Mouse (Mus musculus) stomach, postnatal 0 days (tissue): ENCODE measurements around the gene Ms4a3. TPM values are rescaled to one million over a fixed set of nuclear protein-coding genes. Genes with fewer than 3 reads are reported as not detected.

Source experiments
- ATAC-seq: fragments of 200-750 bp; cut with Nextera tagmentation; 2 replicates; pipeline ENCODE4 v1.8.0; 2017; ENCODE audit not compliant: low FRiP score, low TSS enrichment
- DNase-seq: peaks from one replicate; pipeline ENCODE4 v3.0.0-alpha.2; 2016; ENCODE audit warnings: low spot score
- H3K27ac ChIP-seq: fragments of 300-500 bp; sonication (generic); replicated peaks from 2 replicates; pipeline ENCODE4 v1.5.1; 2014; ENCODE audit warnings: mild to moderate bottlenecking, control low read depth
- H3K27me3 ChIP-seq: fragments of 300-500 bp; sonication (generic); 2 replicates; pipeline ENCODE4 v1.6.1; 2014; ENCODE audit warnings: low read length; ENCODE audit not compliant: control insufficient read depth, insufficient read depth
- H3K36me3 ChIP-seq: fragments of 300-500 bp; sonication (generic); 2 replicates; pipeline ENCODE4 v1.6.1; 2014; ENCODE audit warnings: low read length, mixed read lengths; ENCODE audit not compliant: control insufficient read depth, insufficient read depth
- H3K4me1 ChIP-seq: fragments of 300-500 bp; sonication (generic); replicated peaks from 2 replicates; pipeline ENCODE4 v1.6.1; 2014; ENCODE audit warnings: antibody characterized with exemption; ENCODE audit not compliant: control insufficient read depth, insufficient read depth
- H3K4me2 ChIP-seq: fragments of 300-500 bp; sonication (generic); replicated peaks from 2 replicates; pipeline ENCODE4 v1.6.1; 2014; ENCODE audit warnings: low read depth, mild to moderate bottlenecking, control low read depth, moderate library complexity
- H3K4me3 ChIP-seq: fragments of 300-500 bp; sonication (generic); 2 replicates; pipeline ENCODE4 v1.5.1; 2014; ENCODE audit warnings: low read depth, low read length, control low read depth
- H3K9ac ChIP-seq: fragments of 300-500 bp; sonication (generic); 2 replicates; pipeline ENCODE4 v1.6.1; 2014; ENCODE audit warnings: mild to moderate bottlenecking, low read length, control low read depth, mixed read lengths
- H3K9me3 ChIP-seq: fragments of 300-500 bp; sonication (generic); 2 replicates; pipeline ENCODE4 v1.6.1; 2016; ENCODE audit warnings: low read length; ENCODE audit not compliant: control insufficient read depth
- CTCF ChIP-seq: IDR thresholded peaks from 2 replicates; pipeline ENCODE4 v1.5.1; 2016; ENCODE audit warnings: antibody characterized with exemption, low read depth, mild to moderate bottlenecking, moderate library complexity
- EP300 ChIP-seq: optimal IDR thresholded peaks from 2 replicates; pipeline ENCODE3; 2016; ENCODE audit warnings: antibody characterized with exemption
- WGBS: fragments of 180-500 bp; shearing (Covaris S2); extraction: QIAGEN DNeasy Blood & Tissue Kit; methylation state at CpG from one replicate; pipeline ENCODE4 v1.1.7; 2014; 5-methylcytosine and 5-hydroxymethylcytosine counted together
- polyA plus RNA-seq: library from polyadenylated mRNA; unstranded; fragments of >200 nt; fragmentation: Nextera tagmentation; extraction: Ambion mirVana; gene quantifications from 2 replicates; pipeline ENCODE4 v1.2.1, GENCODE M21; 2015

Ms4a3 gene
- polyA plus RNA-seq, 1 experiment from 2014 or later, result 0.10 TPM

DNA sequence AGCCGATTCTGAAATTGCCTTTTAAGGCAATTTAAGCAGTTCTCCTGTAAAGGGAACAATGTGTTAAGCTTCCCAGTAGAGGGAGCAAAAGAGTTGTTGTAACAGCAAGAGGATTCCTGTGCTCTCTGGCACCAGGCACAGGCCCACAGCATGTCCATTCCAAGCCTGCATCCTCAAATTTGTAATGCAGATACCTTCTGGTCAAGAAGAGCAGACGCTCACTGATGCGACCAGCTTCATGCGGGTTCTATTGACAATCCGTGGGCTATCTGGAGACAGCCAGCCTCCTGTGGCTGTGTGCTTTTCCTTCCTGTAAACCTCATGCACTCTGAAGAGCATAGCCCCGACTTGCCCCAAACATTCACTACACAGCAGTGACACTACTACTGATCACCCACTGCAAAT lies 29.1 kb downstream of the Ms4a3 start:
- Histone ChIP-seq H3K27ac (peak overlapping the region; percentile 53; the same call in 1 of the 2 replicates), H3K4me3 (no peak overlapping the region), H3K9me3 (no peaks in the 10 kb centered on the region), H3K4me1 (no peaks in the 10 kb centered on the region), H3K36me3 (no peaks in the 10 kb centered on the region), H3K4me2 (no peak overlapping the region), H3K9ac (no peak overlapping the region), H3K27me3 (no peaks in the 10 kb centered on the region)
- DNase-seq, result peak; percentile 25
- peak; percentile 69; the same call in 1 of the 2 replicates for ATAC-seq
- TF ChIP-seq EP300, result no peak
- peak; percentile 85 for TF ChIP-seq CTCF
- 11% methylated on average over 6 of the region's 6 CpGs for WGBS

DNA sequence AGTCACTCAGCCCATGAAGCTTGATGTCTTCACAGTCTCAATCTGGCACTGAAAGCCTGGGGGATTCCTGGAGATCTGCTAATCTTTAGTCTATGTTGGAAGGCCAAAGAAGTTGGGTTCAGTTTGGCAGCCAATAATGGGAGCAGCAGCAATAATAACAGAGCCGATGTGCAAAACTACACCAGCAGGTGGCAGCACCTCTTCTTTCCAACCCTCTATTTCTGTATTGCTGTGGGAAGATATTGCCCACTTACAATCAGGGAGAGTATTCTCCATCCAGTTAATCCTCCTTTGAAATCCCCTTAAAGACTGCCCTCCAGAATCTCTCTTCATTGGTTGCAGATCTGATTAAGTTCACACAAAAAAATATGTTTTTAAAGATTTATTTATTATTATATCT lies 32.5 kb downstream of the Ms4a3 start:
- no peak overlapping the region for H3K27ac ChIP-seq
- no peak overlapping the region for H3K9ac ChIP-seq
- peak; percentile 84 for TF ChIP-seq CTCF
- TF ChIP-seq EP300, result no peak
- no peaks in the 10 kb centered on the region for H3K36me3 ChIP-seq
- no peaks in the 10 kb centered on the region for H3K27me3 ChIP-seq
- WGBS, result 15% methylated on average over 1 of the region's 1 CpGs
- H3K9me3 ChIP-seq, result no peaks in the 10 kb centered on the region
- ATAC-seq (no peak; the same call in 1 of the 2 replicates), DNase-seq (peak; percentile 74)
- H3K4me3 ChIP-seq, result no peak overlapping the region
- no peaks in the 10 kb centered on the region for H3K4me1 ChIP-seq
- H3K4me2 ChIP-seq, result no peak overlapping the region

DNA sequence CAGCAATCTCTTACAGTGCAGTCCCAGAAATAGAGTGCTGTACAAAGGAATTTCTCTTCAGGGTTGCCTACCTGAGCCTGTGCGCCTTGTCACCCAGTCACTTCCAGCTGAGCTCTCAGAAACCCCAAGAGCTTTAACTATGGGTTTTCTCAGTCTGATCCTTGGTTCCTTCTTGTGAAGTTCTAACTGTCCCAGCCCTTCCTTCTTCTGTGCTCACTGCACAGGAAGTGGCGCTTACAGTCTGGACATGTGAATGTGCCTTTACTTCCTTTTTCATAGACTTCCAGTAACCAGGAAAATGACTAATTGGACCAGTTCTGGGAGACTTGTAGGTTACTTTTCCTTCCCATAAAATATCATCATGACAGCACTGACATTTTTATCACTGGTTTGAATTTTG lies 36.0 kb downstream of the Ms4a3 start, which contains the start of gene Ms4a6d:
TSS of gene Ms4a6d (minus strand) at position 247 of the 400 bp plus-strand sequence.
- DNase-seq, result no peak

DNA sequence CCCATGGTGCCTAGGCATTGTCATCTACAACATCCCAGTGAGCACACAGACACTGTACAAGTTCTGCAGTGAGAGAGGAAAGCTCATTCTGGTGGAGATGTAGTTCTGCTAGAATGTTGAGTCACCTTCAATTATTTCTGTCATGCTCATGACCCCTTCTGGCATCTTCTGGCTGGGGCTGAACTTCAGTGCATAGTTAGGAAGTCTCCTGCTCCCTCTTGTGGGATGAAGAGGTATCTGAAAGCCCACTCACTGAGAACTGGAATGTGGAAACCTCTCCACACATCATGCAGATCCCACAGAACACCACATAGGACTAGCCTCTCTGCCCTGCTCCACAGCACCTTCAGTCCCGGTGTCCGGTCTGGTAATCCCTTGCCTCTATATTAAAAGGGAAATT lies 38.6 kb downstream of the Ms4a3 start:
- peak; percentile 21 for DNase-seq
- WGBS, result 73% methylated on average over 2 of the region's 2 CpGs

More for the DNA sequence above, 36.0 kb downstream of the Ms4a3 start, which contains the start of gene Ms4a6d:
- TF ChIP-seq EP300, result no peak
- no peak for TF ChIP-seq CTCF
- H3K27ac ChIP-seq, result no peak within 1 kb of the TSS
- no peaks in the 10 kb centered on the region for H3K4me1 ChIP-seq
- H3K4me3 ChIP-seq, result no peak within 1 kb of the TSS
- H3K9me3 ChIP-seq, result no peaks in the 10 kb centered on the region
- no peaks in the 10 kb centered on the region for H3K27me3 ChIP-seq
- no peak for ATAC-seq
- H3K9ac ChIP-seq, result no peak within 1 kb of the TSS
- 89% methylated on average over 2 of the region's 2 CpGs for WGBS
- H3K36me3 ChIP-seq, result no peaks in the 10 kb centered on the region
- H3K4me2 ChIP-seq, result no peak within 1 kb of the TSS

DNA sequence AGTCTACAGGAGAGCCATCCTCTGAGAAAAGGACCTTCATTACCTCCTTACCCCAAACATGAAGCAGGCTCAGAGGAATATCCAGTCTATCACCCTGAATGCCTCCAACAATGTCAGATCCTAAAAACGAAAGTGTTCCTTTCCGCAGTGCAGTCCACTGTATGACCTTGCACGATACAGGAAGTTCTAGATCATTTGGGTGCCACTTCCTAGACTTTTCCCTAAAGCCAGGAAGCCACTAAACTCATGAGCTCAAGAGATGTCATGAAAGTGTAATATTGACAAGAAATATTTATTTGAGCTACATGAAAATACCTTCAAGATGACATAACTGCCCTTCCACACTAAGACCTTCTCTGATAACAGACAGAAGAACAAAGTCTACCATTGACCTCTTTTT lies 39.3 kb downstream of the Ms4a3 start:
- DNase-seq (no peak), ATAC-seq (no peak)
- Histone ChIP-seq H3K9me3 (no peaks in the 10 kb centered on the region), H3K4me3 (no peak overlapping the region), H3K36me3 (no peaks in the 10 kb centered on the region), H3K4me2 (no peak overlapping the region), H3K27ac (no peak overlapping the region), H3K4me1 (no peaks in the 10 kb centered on the region), H3K27me3 (no peaks in the 10 kb centered on the region), H3K9ac (no peak overlapping the region)
- WGBS, result 88% methylated on average over 3 of the region's 3 CpGs
- TF ChIP-seq EP300, result no peak
- no peak for TF ChIP-seq CTCF

More for the DNA sequence above, 38.6 kb downstream of the Ms4a3 start:
- Histone ChIP-seq H3K4me1 (no peaks in the 10 kb centered on the region), H3K4me3 (no peak overlapping the region), H3K27me3 (no peaks in the 10 kb centered on the region), H3K4me2 (no peak overlapping the region), H3K9me3 (no peaks in the 10 kb centered on the region), H3K9ac (no peak overlapping the region), H3K36me3 (no peaks in the 10 kb centered on the region), H3K27ac (no peak overlapping the region)
- no peak for ATAC-seq
- TF ChIP-seq EP300 (no peak), CTCF (peak; percentile 88)

DNA sequence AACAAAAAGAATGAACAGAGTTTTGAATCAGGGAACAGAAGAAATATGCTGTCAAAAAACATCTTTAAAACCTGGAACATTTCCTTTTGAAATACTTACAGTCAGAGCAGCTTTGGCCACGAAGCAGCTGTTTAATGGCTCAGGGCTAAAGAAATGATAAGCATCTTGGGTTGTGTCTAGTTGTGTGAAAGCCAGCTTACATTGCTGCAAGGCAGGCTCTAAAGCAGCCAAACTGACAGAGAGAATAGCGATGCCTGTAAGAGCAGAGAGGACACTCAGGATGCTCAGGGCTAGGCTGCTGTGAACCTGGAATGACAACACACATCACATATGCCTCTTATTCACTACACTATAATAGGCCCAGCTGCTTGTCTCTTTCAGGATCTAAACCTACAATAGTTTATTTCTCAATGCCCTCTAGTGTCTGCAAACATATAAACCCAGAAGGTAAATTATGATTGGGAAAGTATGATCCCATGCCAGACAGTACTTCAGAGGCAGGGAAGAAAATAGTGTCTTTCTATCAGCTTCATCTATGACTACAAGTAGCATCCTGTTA lies 50.7 kb downstream of the Ms4a3 start:
- H3K4me2 ChIP-seq, result no peak overlapping the region
- WGBS, result 52% methylated on average over 2 of the region's 2 CpGs
- DNase-seq, result no peak
- no peaks in the 10 kb centered on the region for H3K9me3 ChIP-seq
- no peaks in the 10 kb centered on the region for H3K4me1 ChIP-seq
- H3K36me3 ChIP-seq, result no peaks in the 10 kb centered on the region
- no peak for ATAC-seq
- TF ChIP-seq CTCF (no peak), EP300 (no peak)
- no peak overlapping the region for H3K27ac ChIP-seq
- no peak overlapping the region for H3K4me3 ChIP-seq
- H3K27me3 ChIP-seq, result no peaks in the 10 kb centered on the region
- H3K9ac ChIP-seq, result no peak overlapping the region
